Mouse (Mus musculus) MEL (cell line): ENCODE data around the gene Cryga.

Source experiments
- BHLHE40 ChIP-seq: IDR thresholded peaks from 2 replicates; pipeline ENCODE4 v1.6.1; 2012; ENCODE audit warnings: low read depth, mild to moderate bottlenecking, inconsistent platforms, low read length, improper control_type of control experiment, borderline replicate concordance
- CTCF ChIP-seq, 3 experiments: IDR thresholded peaks in 2 of 3; conservative IDR thresholded peaks in 1 of 3; 2 replicates each; pipeline ENCODE4 v1.5.1; 2011 to 2012; ENCODE audit warnings: low read length in 3 of 3, low read depth in 2 of 3, mild to moderate bottlenecking in 2 of 3, improper control_type of control experiment in 1 of 3, inconsistent platforms in 1 of 3, mixed read lengths in 1 of 3, moderate library complexity in 1 of 3; ENCODE audit not compliant: control insufficient read depth in 1 of 3, insufficient read depth in 1 of 3, poor library complexity in 1 of 3, severe bottlenecking in 1 of 3
- E2F4 ChIP-seq: IDR thresholded peaks from 2 replicates; pipeline ENCODE4 v1.6.1; 2011; ENCODE audit warnings: low read depth, low read length, improper control_type of control experiment, borderline replicate concordance
- JUND ChIP-seq: IDR thresholded peaks from 2 replicates; pipeline ENCODE4 v1.6.1; 2011; ENCODE audit warnings: low read depth, mild to moderate bottlenecking, improper control_type of control experiment, low read length
- NELFE ChIP-seq: IDR thresholded peaks from 2 replicates; pipeline ENCODE4 v1.6.1; 2011; ENCODE audit warnings: low read depth, low read length, improper control_type of control experiment
- NRF1 ChIP-seq: IDR thresholded peaks from 2 replicates; pipeline ENCODE4 v1.6.1; 2014; ENCODE audit warnings: low read depth, mild to moderate bottlenecking, inconsistent platforms, low read length, improper control_type of control experiment, moderate library complexity; ENCODE audit not compliant: poor library complexity, insufficient read depth, severe bottlenecking
- POLR2A ChIP-seq, 2 experiments: IDR thresholded peaks; 2 replicates each; pipeline ENCODE4 v1.6.1; 2011 to 2012; ENCODE audit warnings: low read length in 2 of 2, mild to moderate bottlenecking in 2 of 2, control low read depth in 1 of 2, improper control_type of control experiment in 1 of 2, low read depth in 1 of 2, moderate library complexity in 1 of 2; ENCODE audit not compliant: control insufficient read depth in 1 of 2, insufficient read depth in 1 of 2, poor library complexity in 1 of 2
- SMC3 ChIP-seq: IDR thresholded peaks from 2 replicates; pipeline ENCODE4 v1.6.1; 2011; ENCODE audit warnings: low read depth, low read length, improper control_type of control experiment
- TCF12 ChIP-seq: IDR thresholded peaks from 2 replicates; pipeline ENCODE4 v1.6.1; 2014; ENCODE audit warnings: low read depth, mild to moderate bottlenecking, inconsistent platforms, low read length, improper control_type of control experiment, moderate library complexity

GRCm38 (mm10) chr1:65109196-65109595 lies 6.0 kb upstream of the Cryga start:
- TF ChIP-seq SMC3 = no peak
- no peak for TF ChIP-seq JUND
- TF ChIP-seq NRF1 = no peak
- no peak for TF ChIP-seq BHLHE40
- TF ChIP-seq E2F4 = no peak
- TF ChIP-seq CTCF (IDR thresholded peaks at IDR 0.05 in 2 of 3, conservative IDR thresholded peaks at IDR 0.05 in 1 of 3; ENCODE audit: control insufficient read depth in 1 of 3, insufficient read depth in 1 of 3, low read depth in 2 of 3, low read length in 3 of 3, poor library complexity in 1 of 3, severe bottlenecking in 1 of 3) = no peak
- no peak for TF ChIP-seq POLR2A (IDR thresholded peaks at IDR 0.05; ENCODE audit: control insufficient read depth in 1 of 2, insufficient read depth in 1 of 2, low read depth in 1 of 2, low read length in 2 of 2, poor library complexity in 1 of 2)
- no peak for TF ChIP-seq NELFE
- no peak for TF ChIP-seq TCF12
